Mouse (Mus musculus) megakaryocyte-erythroid progenitor cell, adult 5-6 weeks (primary cell): ENCODE measurements around the gene Crybb1. TPM values are rescaled to one million over a fixed set of nuclear protein-coding genes. Genes with fewer than 3 reads are reported as not detected.

Experiments used
- ATAC-seq: replicated peaks from 2 replicates; pipeline ENCODE4 v1.8.0; 2016; ENCODE audit warnings: mild to moderate bottlenecking, inconsistent platforms; ENCODE audit not compliant: severe bottlenecking, poor library complexity, low FRiP score, low TSS enrichment
- total RNA-seq, 2 experiments: library from RNA; stranded (forward) in 1 of 2; stranded (reverse) in 1 of 2; fragments of 200-1000, 215-1000 nt in 1 of 2; fragments of >200 nt in 1 of 2; fragmentation: Nextera tagmentation in 1 of 2; gene quantifications; 2 replicates each; pipeline ENCODE4 v1.2.3; 2014 to 2017

Crybb1 gene
- total RNA-seq, 2 experiments from 2014 or later: not detected

GRCm38 (mm10) chr5:112259862-112260650, 4.4 kb downstream of the Crybb1 start:
- 0 out of 2 replicates have a peak, but pooled peaks have one; percentile 5 for ATAC-seq

GRCm38 (mm10) chr5:112260818-112261217, 5.2 kb downstream of the Crybb1 start:
- ATAC-seq: no peak

GRCm38 (mm10) chr5:112264099-112264498, 8.5 kb downstream of the Crybb1 start:
- no peak for ATAC-seq

GRCm38 (mm10) chr5:112265110-112265509, 9.5 kb downstream of the Crybb1 start:
- ATAC-seq: no peak

- peak; percentile 72 for ATAC-seq
Observed at GRCm38 (mm10) chr5:112265515-112265914, 9.9 kb downstream of the Crybb1 start.

- ATAC-seq: no peak
Observed at GRCm38 (mm10) chr5:112266011-112266777, 10.6 kb downstream of the Crybb1 start.

GRCm38 (mm10) chr5:112270764-112271541, 15.3 kb downstream of the Crybb1 start:
- peak; percentile 34 for ATAC-seq

GRCm38 (mm10) chr5:112272934-112273333, 17.3 kb downstream of the Crybb1 start:
- no peak for ATAC-seq

GRCm38 (mm10) chr5:112273746-112274463, 18.3 kb downstream of the Crybb1 start:
- ATAC-seq: no peak

GRCm38 (mm10) chr5:112275021-112275804, 19.6 kb downstream of the Crybb1 start:
- ATAC-seq: no peak

- peak; percentile 88 for ATAC-seq
Observed at GRCm38 (mm10) chr5:112276267-112276873, 20.8 kb downstream of the Crybb1 start, which contains the start of gene Tpst2. TSS of gene Tpst2 (plus strand) at chr5:112276691.

GRCm38 (mm10) chr5:112276907-112277348, 21.3 kb downstream of the Crybb1 start:
- ATAC-seq: 0 out of 2 replicates have a peak, but pooled peaks have one; percentile 2

GRCm38 (mm10) chr5:112277906-112278470, 22.4 kb downstream of the Crybb1 start:
- ATAC-seq: no peak

GRCm38 (mm10) chr5:112279181-112280021, 23.8 kb downstream of the Crybb1 start:
- no peak for ATAC-seq

GRCm38 (mm10) chr5:112280151-112280550, 24.5 kb downstream of the Crybb1 start:
- ATAC-seq: no peak

- no peak for ATAC-seq
Observed at GRCm38 (mm10) chr5:112280863-112281660, 25.4 kb downstream of the Crybb1 start.
